Mouse (Mus musculus): Measurements from ENCODE around the gene Nptx2. TPM values are rescaled to one million over a fixed set of nuclear protein-coding genes. Genes with fewer than 3 reads are reported as not detected.

Nptx2 gene
- 13.5 and 15.1 TPM in 2 replicates for polyA plus RNA-seq (2015; fragmentation: Nextera tagmentation; extraction: Ambion mirVana)

GRCm38 (mm10) chr5:144545653-144546422 is at the start of gene Nptx2:
TSS of gene Nptx2 (plus strand) at chr5:144545902.
- H3K4me1 ChIP-seq = peaks cover 64% of the 10 kb centered on the region
- H3K4me3 ChIP-seq (replicated peaks) = peak within 1 kb of the TSS; percentile 56
- peak within 1 kb of the TSS; percentile 58 for H3K9ac ChIP-seq (replicated peaks)
- ATAC-seq (ENCODE audit: low FRiP score) = peak; percentile 95
- H3K27ac ChIP-seq (replicated peaks) = peak within 1 kb of the TSS; percentile 67
- WGBS = under 1% methylated on average over 99 of the region's 99 CpGs
- no peaks in the 10 kb centered on the region for H3K9me3 ChIP-seq (replicated peaks)
- H3K27me3 ChIP-seq (replicated peaks) = peaks cover 24% of the 10 kb centered on the region; the same call in 1 of the 2 replicates
- no peaks in the 10 kb centered on the region for H3K36me3 ChIP-seq
- peak within 1 kb of the TSS; percentile 71 for H3K4me2 ChIP-seq

GRCm38 (mm10) chr5:144496481-144496880 is 49.2 kb upstream of the Nptx2 start:
- Histone ChIP-seq H3K4me3 (replicated peaks) (no peak overlapping the region), H3K9me3 (replicated peaks) (no peaks in the 10 kb centered on the region), H3K9ac (replicated peaks) (no peak overlapping the region), H3K4me1 (no peaks in the 10 kb centered on the region), H3K27ac (replicated peaks) (no peak overlapping the region), H3K36me3 (no peaks in the 10 kb centered on the region), H3K4me2 (no peak overlapping the region), H3K27me3 (replicated peaks) (no peaks in the 10 kb centered on the region)
- WGBS = 78% methylated on average over 7 of the region's 7 CpGs
- ATAC-seq (ENCODE audit: low FRiP score) = no peak

GRCm38 (mm10) chr5:144504239-144504638 is 41.5 kb upstream of the Nptx2 start:
- no peak overlapping the region for H3K4me2 ChIP-seq
- H3K4me3 ChIP-seq (replicated peaks) = no peak overlapping the region
- H3K9me3 ChIP-seq (replicated peaks) = no peaks in the 10 kb centered on the region
- WGBS = 79% methylated on average over 10 of the region's 10 CpGs
- ATAC-seq (ENCODE audit: low FRiP score) = no peak
- H3K36me3 ChIP-seq = no peaks in the 10 kb centered on the region
- 0 out of 2 replicates have a peak, but pooled peaks cover 5% of the 10 kb centered on the region for H3K4me1 ChIP-seq
- H3K9ac ChIP-seq (replicated peaks) = no peak overlapping the region
- no peak overlapping the region for H3K27ac ChIP-seq (replicated peaks)
- no peaks in the 10 kb centered on the region for H3K27me3 ChIP-seq (replicated peaks)

GRCm38 (mm10) chr5:144505731-144506130 is 40.0 kb upstream of the Nptx2 start:
- no peaks in the 10 kb centered on the region for H3K9me3 ChIP-seq (replicated peaks)
- ATAC-seq (ENCODE audit: low FRiP score) = no peak
- no peak overlapping the region for H3K9ac ChIP-seq (replicated peaks)
- H3K4me3 ChIP-seq (replicated peaks) = no peak overlapping the region
- peaks cover 8% of the 10 kb centered on the region; the same call in 1 of the 2 replicates for H3K4me1 ChIP-seq
- H3K27ac ChIP-seq (replicated peaks) = no peak overlapping the region
- no peaks in the 10 kb centered on the region for H3K36me3 ChIP-seq
- H3K4me2 ChIP-seq = no peak overlapping the region
- 100% methylated on average over 2 of the region's 2 CpGs for WGBS
- H3K27me3 ChIP-seq (replicated peaks) = no peaks in the 10 kb centered on the region

- ATAC-seq (ENCODE audit: low FRiP score) = no peak
- H3K4me3 ChIP-seq (replicated peaks) = no peak overlapping the region
These were observed 39.5 kb upstream of the Nptx2 start for GRCm38 (mm10) chr5:144506156-144506555.

GRCm38 (mm10) chr5:144506689-144507552 is 38.8 kb upstream of the Nptx2 start:
- H3K4me2 ChIP-seq = no peak overlapping the region
- WGBS = 39% methylated on average over 26 of the region's 26 CpGs
- ATAC-seq (ENCODE audit: low FRiP score) = no peak
- H3K27ac ChIP-seq (replicated peaks) = no peak overlapping the region
- no peaks in the 10 kb centered on the region for H3K27me3 ChIP-seq (replicated peaks)
- H3K4me1 ChIP-seq = peaks cover 8% of the 10 kb centered on the region; the same call in 1 of the 2 replicates
- no peak overlapping the region for H3K9ac ChIP-seq (replicated peaks)
- no peak overlapping the region for H3K4me3 ChIP-seq (replicated peaks)
- H3K9me3 ChIP-seq (replicated peaks) = no peaks in the 10 kb centered on the region
- no peaks in the 10 kb centered on the region for H3K36me3 ChIP-seq

More at GRCm38 (mm10) chr5:144506156-144506555, 39.5 kb upstream of the Nptx2 start:
- no peak overlapping the region for H3K9ac ChIP-seq (replicated peaks)
- H3K27me3 ChIP-seq (replicated peaks) = no peaks in the 10 kb centered on the region
- H3K36me3 ChIP-seq = no peaks in the 10 kb centered on the region
- WGBS = 43% methylated on average over 4 of the region's 4 CpGs
- H3K4me2 ChIP-seq = no peak overlapping the region
- H3K9me3 ChIP-seq (replicated peaks) = no peaks in the 10 kb centered on the region
- H3K27ac ChIP-seq (replicated peaks) = no peak overlapping the region
- H3K4me1 ChIP-seq = peaks cover 8% of the 10 kb centered on the region; the same call in 1 of the 2 replicates

- no peak overlapping the region for H3K9ac ChIP-seq (replicated peaks)
- no peaks in the 10 kb centered on the region for H3K9me3 ChIP-seq (replicated peaks)
- no peaks in the 10 kb centered on the region for H3K27me3 ChIP-seq (replicated peaks)
- no peak for ATAC-seq (ENCODE audit: low FRiP score)
- no peak overlapping the region for H3K27ac ChIP-seq (replicated peaks)
- WGBS = 28% methylated on average over 7 of the region's 7 CpGs
- no peaks in the 10 kb centered on the region for H3K36me3 ChIP-seq
- H3K4me3 ChIP-seq (replicated peaks) = no peak overlapping the region
- peaks cover 8% of the 10 kb centered on the region; the same call in 1 of the 2 replicates for H3K4me1 ChIP-seq
- H3K4me2 ChIP-seq = no peak overlapping the region
These were observed 36.3 kb upstream of the Nptx2 start for GRCm38 (mm10) chr5:144509431-144509830.

GRCm38 (mm10) chr5:144514738-144515137 is 31.0 kb upstream of the Nptx2 start:
- Histone ChIP-seq H3K27ac (replicated peaks) (no peak overlapping the region), H3K9ac (replicated peaks) (no peak overlapping the region), H3K27me3 (replicated peaks) (no peaks in the 10 kb centered on the region), H3K4me3 (replicated peaks) (no peak overlapping the region), H3K4me2 (no peak overlapping the region), H3K9me3 (replicated peaks) (no peaks in the 10 kb centered on the region), H3K4me1 (peaks cover 1% of the 10 kb centered on the region; the same call in 1 of the 2 replicates), H3K36me3 (no peaks in the 10 kb centered on the region)
- no peak for ATAC-seq (ENCODE audit: low FRiP score)
- WGBS = 63% methylated on average over 6 of the region's 6 CpGs

- WGBS = 92% methylated on average over 4 of the region's 4 CpGs
- H3K36me3 ChIP-seq = no peaks in the 10 kb centered on the region
- H3K4me3 ChIP-seq (replicated peaks) = no peak overlapping the region
- no peak overlapping the region for H3K4me2 ChIP-seq
- H3K27me3 ChIP-seq (replicated peaks) = no peaks in the 10 kb centered on the region
- no peak for ATAC-seq (ENCODE audit: low FRiP score)
- H3K27ac ChIP-seq (replicated peaks) = no peak overlapping the region
- no peaks in the 10 kb centered on the region; the same call in 1 of the 2 replicates for H3K4me1 ChIP-seq
- H3K9ac ChIP-seq (replicated peaks) = no peak overlapping the region
- H3K9me3 ChIP-seq (replicated peaks) = no peaks in the 10 kb centered on the region
These were observed 30.5 kb upstream of the Nptx2 start for GRCm38 (mm10) chr5:144515241-144515640.

GRCm38 (mm10) chr5:144520096-144520495 is 25.6 kb upstream of the Nptx2 start:
- Histone ChIP-seq H3K4me1 (peaks cover 14% of the 10 kb centered on the region; the same call in 1 of the 2 replicates), H3K36me3 (no peaks in the 10 kb centered on the region), H3K9me3 (replicated peaks) (no peaks in the 10 kb centered on the region), H3K27me3 (replicated peaks) (no peaks in the 10 kb centered on the region), H3K4me2 (no peak overlapping the region), H3K9ac (replicated peaks) (no peak overlapping the region), H3K27ac (replicated peaks) (no peak overlapping the region), H3K4me3 (replicated peaks) (no peak overlapping the region)
- 55% methylated on average over 3 of the region's 3 CpGs for WGBS
- ATAC-seq (ENCODE audit: low FRiP score) = no peak

- Histone ChIP-seq H3K27me3 (replicated peaks) (no peaks in the 10 kb centered on the region), H3K36me3 (no peaks in the 10 kb centered on the region), H3K4me2 (peak overlapping the region; percentile 22), H3K9ac (replicated peaks) (no peak overlapping the region), H3K27ac (replicated peaks) (peak overlapping the region; percentile 66), H3K9me3 (replicated peaks) (no peaks in the 10 kb centered on the region), H3K4me3 (replicated peaks) (no peak overlapping the region), H3K4me1 (peaks cover 23% of the 10 kb centered on the region; the same call in 1 of the 2 replicates)
- 40% methylated on average over 10 of the region's 10 CpGs for WGBS
- ATAC-seq (ENCODE audit: low FRiP score) = peak; percentile 72; the same call in 1 of the 2 replicates
These were observed 20.9 kb upstream of the Nptx2 start for GRCm38 (mm10) chr5:144524774-144525173.

All from neural tube, embryonic 15.5 days (tissue).